Mouse (Mus musculus) urinary bladder, adult 18-20 months (tissue): ENCODE data around the gene Eif2a.
"Not testable (repeated sequence)": the region's sequence is repeated elsewhere in the genome, so short reads cannot be mapped to it uniquely, and the experiment has no call there.

Experiments used
- DNase-seq, 2 experiments: peaks; one replicate each; pipeline ENCODE4 v3.0.0; 2022; ENCODE audit warnings: low spot score in 2 of 2, mixed read lengths in 2 of 2

The Eif2a gene

DNA sequence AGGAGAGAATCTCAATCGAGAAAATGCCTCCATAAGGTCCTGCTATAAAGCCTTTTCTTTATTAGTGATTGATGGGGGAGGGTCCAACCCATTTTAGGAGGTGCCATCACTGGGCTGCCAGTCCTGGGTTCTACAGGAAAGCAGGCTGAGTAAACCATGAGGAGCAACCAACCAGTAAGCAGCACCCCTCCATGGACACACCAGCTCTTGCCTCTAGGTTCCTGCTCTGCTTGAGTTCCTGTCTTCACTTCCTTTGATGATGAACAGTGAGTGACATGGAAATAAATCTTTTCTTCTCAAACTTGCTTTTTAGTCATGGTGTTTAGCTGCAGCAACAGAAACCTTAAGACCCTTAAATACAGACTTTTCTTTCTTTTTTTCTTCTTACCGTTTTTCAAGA, 4.3 kb upstream of the Eif2a start:
- no peak for DNase-seq

DNA sequence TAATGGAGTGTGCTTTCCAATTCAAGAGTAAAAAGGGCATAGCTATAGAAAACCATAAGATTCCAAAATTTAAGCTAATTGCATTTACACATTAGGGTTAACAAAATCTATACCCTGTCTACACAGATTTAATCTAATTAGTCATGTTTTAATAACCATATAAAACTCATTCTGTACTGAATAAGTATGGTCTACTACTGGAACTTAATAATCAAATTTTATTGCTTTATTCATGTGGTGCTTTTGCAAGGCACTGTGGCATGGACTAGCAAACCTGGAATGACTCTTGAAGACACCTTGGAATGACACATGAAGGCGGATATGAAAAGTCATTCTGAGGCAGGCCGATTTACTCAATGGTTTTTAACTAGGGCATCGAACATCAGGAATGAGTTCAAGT, 2.2 kb upstream of the Eif2a start:
- no peak for DNase-seq

DNA sequence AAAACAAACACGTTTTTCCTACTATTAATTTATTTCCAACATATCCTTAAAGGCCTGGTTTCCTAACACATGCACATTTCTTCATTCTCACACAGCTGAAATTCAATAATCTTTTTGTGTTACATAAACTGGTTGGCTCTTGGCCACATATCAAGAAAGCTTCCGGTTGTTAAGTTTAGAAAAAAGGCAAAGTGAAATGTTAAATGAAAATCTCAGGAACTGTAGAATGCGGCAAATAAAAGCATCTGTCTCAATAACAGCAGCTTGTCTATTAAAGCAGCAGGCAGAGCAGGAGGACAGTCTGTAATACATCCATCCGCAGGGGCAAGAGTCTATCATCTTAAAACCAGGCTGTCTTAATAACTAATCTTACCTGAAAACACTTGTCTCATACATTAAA, 1.4 kb upstream of the Eif2a start:
- DNase-seq, result no peak

DNA sequence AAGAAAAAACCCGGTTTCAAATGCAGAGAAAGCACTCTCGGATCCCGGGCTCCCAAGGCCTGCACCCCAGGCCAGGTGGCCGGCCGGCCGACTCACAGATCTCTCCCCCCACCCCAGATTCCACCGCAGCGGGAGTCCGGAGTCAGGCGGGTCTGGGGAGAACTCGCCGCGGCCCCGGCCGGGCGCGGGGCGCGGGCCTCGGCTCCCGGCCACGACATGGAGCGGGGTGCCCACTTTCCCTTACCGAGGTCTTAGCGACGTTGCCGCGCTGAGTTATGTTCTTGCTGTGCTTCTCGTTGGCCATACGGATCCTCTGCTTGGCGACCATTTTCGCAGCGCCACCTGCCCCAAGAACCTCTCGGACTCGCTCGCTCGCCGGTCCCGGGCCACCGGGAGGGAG, 455 bp upstream of the Eif2a start:
- DNase-seq, result peak in 1 of 2 experiments; percentile 17

DNA sequence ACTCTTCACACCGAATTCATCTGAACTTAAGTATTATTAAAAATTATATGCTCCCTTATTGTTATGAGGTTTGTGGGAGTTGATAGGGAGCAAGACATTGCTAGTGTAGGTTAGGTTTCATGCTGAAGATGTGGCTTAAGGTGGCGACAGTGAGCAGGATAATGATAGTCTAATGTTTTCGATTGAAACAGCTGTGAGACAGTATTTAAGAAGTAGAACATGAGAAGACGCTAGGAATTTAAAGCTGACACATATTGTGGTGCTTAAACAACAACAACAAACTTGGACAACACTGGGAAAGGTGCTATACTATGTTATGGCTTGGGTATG, 752 bp downstream of the Eif2a start:
- no peak for DNase-seq

GRCm38 (mm10) chr3:58536573-58536972, 11.0 kb downstream of the Eif2a start:
- no peak for DNase-seq

DNA sequence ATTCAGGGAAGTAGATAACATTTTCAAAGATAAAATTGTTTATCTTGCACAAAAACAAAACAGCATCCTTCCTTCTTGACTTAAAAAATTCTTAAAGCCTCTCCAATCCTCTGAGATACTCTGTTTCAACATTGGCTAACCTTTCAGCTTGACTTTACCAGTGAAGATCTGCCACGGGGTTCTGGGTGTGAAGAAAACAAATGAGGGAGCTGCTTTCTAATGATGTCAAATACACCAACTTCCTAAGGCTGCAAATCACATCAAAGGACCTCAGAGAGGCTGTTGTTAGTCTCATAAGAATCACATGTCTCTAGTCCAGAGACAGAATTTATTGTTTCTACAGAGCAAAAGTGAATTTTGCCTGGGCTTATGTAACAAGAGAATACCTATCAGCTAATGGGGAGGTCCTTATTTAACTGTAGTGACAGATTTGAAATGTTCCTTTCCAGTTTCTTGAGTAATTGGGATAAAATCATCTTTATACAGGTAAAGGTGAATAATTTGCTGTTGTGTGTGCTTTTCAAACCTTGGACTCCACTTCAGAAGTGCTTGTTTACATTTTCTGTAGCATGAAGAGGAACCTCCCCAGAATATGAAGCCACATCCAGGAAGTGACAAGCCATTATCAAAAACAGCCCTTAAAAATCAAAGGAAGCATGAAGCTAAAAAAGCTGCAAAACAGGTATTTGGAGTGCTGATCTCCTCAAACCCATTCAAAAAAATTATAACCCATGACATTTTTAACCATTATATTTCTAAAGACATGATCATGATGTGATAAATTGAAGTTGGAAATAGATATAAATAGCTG, 26.6 kb downstream of the Eif2a start:
- DNase-seq, result no peak

- DNase-seq, result no peak
Measured at GRCm38 (mm10) chr3:58556649-58557048, 31.0 kb downstream of the Eif2a start.

DNA sequence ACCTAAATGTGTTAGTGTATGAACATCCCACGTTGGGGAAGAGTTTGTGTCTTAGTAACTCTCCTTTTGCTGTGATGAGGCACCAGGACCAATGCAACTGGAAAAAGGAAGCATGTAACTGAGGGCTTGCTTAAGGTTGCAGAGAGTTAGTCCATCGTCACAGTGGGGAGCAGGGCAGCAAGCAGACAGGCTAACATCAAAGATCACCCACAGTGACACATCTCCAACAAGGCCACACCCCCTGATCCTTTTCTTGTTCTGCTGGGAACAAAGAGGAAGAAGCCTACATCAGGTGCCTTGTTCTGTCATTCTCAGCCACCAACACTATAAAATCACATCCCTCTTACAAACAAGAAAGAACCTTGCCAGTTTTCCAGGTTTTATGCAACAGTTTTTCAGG, 34.3 kb downstream of the Eif2a start:
- DNase-seq, result no peak

- no peak for DNase-seq
Measured at GRCm38 (mm10) chr3:58561437-58561836, 35.8 kb downstream of the Eif2a start.

GRCm38 (mm10) chr3:58570821-58571220, 45.2 kb downstream of the Eif2a start:
- no peak for DNase-seq

GRCm38 (mm10) chr3:58576137-58577066, 50.8 kb downstream of the Eif2a start, which contains the start of gene Selenot:
Gene Selenot, plus strand, starts transcription at chr3:58576636.
- DNase-seq, result peak; percentile 91 to 95

- peak; percentile 20 to 51 for DNase-seq
Measured at GRCm38 (mm10) chr3:58577067-58577503, 51.5 kb downstream of the Eif2a start.

- no peak for DNase-seq
Measured at GRCm38 (mm10) chr3:58577506-58578050, 52.0 kb downstream of the Eif2a start.

DNA sequence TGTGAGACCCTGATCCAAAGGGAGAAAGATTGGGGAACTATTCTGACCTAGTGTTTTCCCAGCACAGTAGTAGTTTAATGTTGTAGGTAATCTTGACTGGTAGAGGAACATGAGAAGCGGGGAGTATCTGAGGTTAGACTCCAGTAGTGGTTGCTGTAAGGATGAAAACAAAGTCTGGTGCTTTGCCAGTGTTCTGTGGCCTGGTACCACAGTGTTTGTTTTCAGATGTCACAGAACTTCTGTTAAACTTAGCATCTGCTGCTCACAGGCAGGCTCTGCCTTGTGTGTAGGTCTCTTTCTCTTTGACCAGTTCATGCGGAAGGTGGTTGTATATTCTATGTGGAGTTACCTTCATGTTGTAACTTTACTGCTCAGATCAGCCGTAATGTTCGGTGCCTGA, 55.9 kb downstream of the Eif2a start:
- no peak for DNase-seq

- DNase-seq, result no peak
Measured at GRCm38 (mm10) chr3:58582297-58582696, 56.7 kb downstream of the Eif2a start.

- no peak for DNase-seq
Measured at GRCm38 (mm10) chr3:58582788-58583426, 57.3 kb downstream of the Eif2a start.

DNA sequence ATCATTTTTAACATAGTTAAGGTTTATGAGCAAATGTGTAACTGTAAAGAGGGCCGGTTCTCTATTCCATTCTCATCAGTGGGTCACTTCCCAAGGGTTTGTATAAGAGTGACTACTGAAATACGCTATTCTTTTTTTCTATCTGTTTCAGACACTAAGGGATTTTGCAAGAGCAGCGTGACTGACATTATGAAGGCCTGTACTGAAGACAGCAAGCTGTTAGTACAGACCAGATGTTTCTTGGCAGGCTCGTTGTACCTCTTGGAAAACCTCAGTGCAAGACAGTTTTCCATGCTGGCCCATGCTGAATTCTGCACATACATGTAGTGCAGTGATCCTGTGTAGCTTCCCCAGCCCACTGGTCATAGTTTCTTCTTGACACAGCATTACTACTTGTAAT, 64.9 kb downstream of the Eif2a start:
- not testable (repeated sequence) for DNase-seq

DNA sequence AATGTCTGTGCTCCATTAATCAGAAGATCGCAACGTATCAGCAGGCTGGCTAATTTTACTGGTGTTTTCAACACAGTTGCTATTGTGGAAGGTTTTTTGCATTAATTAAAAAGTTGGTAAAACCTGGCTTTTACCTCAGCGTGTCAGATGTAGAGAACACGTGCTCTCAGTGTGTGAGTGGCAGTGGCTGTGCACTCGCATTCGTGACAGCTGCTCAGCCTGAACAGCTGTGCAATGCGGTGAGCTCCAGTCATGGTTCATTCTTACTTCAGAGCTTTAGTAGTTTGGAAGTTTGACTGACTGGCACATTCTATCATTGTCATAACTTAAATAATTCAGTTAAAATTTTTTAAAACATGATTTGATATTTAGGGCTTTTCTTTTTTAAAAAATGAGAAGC, 67.0 kb downstream of the Eif2a start:
- not testable (repeated sequence) for DNase-seq

GRCm38 (mm10) chr3:58593623-58594022, 68.0 kb downstream of the Eif2a start:
- DNase-seq, result no peak
